Mouse (Mus musculus) bone marrow macrophage, adult 2 months (primary cell): ENCODE measurements around the gene Cntrl.

Experiments
- CTCF ChIP-seq: IDR thresholded peaks from 2 replicates; pipeline ENCODE4 v1.5.1; 2012; ENCODE audit warnings: low read depth, mild to moderate bottlenecking, low read length, moderate library complexity
- POLR2A ChIP-seq: IDR thresholded peaks from 2 replicates; pipeline ENCODE4 v1.6.1; 2012; ENCODE audit warnings: mild to moderate bottlenecking, low read depth, low read length, borderline replicate concordance

GRCm38 (mm10) chr2:35175281-35176065 lies 66.2 kb downstream of the Cntrl start:
- TF ChIP-seq CTCF, result no peak
- no peak for TF ChIP-seq POLR2A
